Mouse (Mus musculus) ovary, postnatal 14 days (tissue): ENCODE results near the gene Srbd1.

Experiments
- DNase-seq: peaks from one replicate; pipeline ENCODE4 v3.0.0; 2022; ENCODE audit warnings: low spot score

Srbd1 gene

GRCm38 (mm10) chr17:86144537-86145078, 367 bp downstream of the Srbd1 start:
- DNase-seq, result no peak

- no peak for DNase-seq
Observed at GRCm38 (mm10) chr17:86135835-86136234, 9.1 kb downstream of the Srbd1 start.

GRCm38 (mm10) chr17:86134461-86134860, 10.5 kb downstream of the Srbd1 start:
- no peak for DNase-seq

DNA sequence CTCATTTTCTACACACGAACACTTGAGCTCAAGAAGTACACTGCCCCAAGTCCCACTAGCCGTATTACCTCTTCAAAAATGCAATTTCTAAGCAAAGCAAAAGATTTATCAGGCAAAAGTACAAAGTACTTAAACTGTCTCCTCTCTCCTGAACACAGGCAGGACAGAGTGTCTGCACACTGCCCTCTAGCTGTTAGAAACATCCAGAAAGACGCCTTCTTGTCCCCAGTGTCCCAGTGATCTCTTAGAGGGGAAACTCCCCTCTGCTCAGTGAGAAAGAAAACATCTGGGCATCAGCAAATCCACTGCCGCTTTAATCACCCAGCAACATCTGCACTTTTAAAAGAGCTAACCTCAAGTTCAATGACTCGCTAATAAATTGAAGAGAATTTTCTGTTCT, 12.4 kb downstream of the Srbd1 start:
- no peak for DNase-seq

DNA sequence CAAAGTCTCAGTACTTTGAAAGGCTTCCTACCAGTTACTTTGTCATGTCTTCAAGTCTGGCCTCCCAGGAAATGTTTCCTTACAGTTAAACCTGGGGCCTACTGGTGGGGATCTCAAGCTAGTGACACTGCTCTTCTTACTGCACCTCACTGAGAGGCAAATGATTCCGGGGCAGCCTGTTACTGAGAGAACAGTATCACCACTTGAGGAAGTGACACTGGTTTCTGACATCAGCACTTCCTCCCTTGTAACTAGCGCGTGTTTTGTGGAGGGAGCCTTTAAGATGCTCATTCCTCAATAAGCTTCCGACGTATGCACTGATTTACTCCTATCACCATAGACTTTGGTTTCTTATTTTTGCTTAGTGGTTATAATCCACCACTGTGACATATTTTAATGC, 16.8 kb downstream of the Srbd1 start:
- DNase-seq, result no peak

- no peak for DNase-seq
Observed at GRCm38 (mm10) chr17:86125908-86126307, 19.1 kb downstream of the Srbd1 start.

DNA sequence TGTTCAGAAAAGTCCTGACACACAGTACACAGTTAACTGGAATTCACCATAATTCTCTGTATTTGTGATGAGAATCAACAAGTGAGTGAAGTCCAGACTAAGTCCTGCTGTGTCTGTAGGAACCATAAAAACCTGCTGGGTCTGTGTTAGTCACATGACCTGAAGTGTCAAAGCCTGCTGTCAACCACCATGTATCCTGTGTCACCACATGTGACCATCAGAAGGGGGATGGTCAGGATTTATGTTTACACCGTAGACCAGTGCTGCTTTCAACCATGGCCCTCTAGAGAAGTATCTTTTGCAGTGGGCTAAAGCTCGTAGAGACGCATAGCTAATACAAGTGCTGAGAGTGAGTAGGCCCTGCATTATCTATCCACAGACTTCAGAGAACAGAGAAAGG, 21.8 kb downstream of the Srbd1 start:
- no peak for DNase-seq

- DNase-seq, result no peak
Observed at GRCm38 (mm10) chr17:86096875-86097274, 48.1 kb downstream of the Srbd1 start.

GRCm38 (mm10) chr17:86093124-86093523, 51.9 kb downstream of the Srbd1 start:
- no peak for DNase-seq

GRCm38 (mm10) chr17:86091631-86092030, 53.3 kb downstream of the Srbd1 start:
- DNase-seq, result no peak

GRCm38 (mm10) chr17:86089893-86090588, 54.9 kb downstream of the Srbd1 start:
- DNase-seq, result no peak

- no peak for DNase-seq
Observed at GRCm38 (mm10) chr17:86087922-86088321, 57.1 kb downstream of the Srbd1 start.

DNA sequence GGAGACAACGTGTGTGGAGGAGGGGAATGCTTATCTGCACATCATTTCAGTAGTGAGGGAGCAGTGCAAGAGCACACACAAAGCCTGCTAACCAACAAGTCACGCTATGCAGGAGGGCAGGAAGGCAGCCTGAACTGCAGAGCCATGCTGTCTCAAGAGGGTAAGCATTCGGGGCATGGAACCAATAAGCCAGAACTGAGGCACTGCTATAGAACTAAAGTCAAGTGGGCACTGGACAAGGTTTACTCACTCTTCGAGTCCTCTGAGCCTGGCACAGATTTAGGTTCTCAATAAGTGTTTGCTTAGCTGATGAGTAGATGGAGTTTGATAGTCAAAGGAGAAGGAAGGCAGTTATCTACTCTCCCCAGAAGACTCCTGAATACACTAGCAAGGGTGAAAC, 58.8 kb downstream of the Srbd1 start:
- no peak for DNase-seq

GRCm38 (mm10) chr17:86083207-86083606, 61.8 kb downstream of the Srbd1 start:
- DNase-seq, result no peak

DNA sequence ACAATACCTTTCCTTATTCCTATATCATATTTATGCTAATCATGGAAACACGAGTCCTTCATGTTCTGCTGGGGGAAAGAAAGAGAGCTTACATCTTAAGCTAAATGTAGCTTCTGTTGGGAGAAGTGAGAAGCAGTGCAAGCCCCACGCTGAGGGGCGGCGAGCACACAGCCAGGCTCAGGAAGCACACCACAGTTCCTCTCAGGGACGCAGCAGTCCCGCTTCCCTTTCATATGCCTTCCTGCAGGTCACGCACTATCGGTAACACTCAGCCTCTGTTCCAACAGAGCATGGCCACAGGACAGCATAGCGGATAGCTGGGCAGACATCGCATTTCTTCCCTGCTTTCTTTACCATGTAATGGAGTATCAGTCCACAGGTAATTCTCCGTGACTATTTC, 66.9 kb downstream of the Srbd1 start:
- no peak for DNase-seq

GRCm38 (mm10) chr17:86067444-86067843, 77.5 kb downstream of the Srbd1 start:
- DNase-seq, result no peak

GRCm38 (mm10) chr17:86065833-86066232, 79.1 kb downstream of the Srbd1 start:
- no peak for DNase-seq

DNA sequence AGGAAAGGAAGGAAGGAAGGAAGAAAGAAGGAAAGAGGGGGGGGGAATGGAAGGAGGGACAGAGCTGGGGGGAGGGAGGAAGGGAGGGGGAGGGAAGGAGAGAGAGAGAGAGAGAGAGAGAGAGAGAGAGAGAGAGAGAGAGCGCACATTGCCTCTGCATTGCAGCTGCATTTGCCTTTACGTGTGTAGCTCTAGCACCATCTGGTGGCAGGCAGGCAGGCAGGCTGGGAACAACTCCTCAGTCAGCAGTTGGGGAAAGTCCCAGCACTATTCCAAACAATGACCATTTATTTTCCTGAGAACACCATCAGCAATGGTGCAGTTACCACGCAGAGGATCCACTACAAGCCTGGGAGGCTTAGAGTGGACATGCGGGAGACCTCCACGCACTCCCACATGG, 81.5 kb downstream of the Srbd1 start:
- DNase-seq, result peak; percentile 52

DNA sequence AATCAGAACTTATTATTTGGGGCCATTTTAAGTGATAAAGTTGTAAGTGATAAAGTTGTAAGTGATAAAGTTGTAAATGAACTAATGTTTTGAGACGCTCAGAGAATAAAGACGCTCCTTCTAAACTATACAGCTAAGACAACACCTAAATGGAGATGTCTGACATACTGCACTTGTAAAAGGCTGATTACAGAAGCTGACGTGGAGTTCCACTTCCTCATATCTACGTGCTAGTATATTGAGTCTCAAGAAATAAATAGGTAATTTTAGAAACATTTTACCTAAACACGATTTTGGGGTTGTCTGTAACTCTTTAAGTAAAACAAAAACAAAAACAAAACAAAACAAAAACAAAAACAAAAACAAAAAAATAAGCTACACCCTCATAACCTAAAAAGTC, 84.1 kb downstream of the Srbd1 start:
- no peak for DNase-seq

GRCm38 (mm10) chr17:86040221-86040984, 104.6 kb downstream of the Srbd1 start:
- no peak for DNase-seq

DNA sequence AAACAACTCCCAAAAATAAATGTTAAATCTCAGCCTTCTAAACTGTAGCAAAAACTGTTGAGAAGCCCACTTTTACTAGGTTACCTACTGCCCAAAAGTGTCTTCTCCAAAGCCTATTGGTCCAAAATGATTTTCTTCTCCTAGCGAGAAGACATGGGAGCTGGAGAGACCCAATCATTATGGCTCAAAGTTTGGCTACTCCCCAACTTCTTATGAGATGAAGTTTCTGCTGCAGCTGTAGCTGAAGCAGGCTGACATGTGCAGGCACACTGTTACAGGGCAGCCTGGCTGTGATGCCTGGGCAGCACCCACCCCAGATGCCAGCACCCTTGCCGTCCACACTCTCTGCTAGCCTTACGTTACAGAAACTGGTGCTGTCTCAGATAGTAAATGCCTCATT, 105.2 kb downstream of the Srbd1 start:
- no peak for DNase-seq

GRCm38 (mm10) chr17:86038211-86038648, 106.7 kb downstream of the Srbd1 start:
- peak; percentile 11 for DNase-seq

GRCm38 (mm10) chr17:86035576-86035975, 109.4 kb downstream of the Srbd1 start:
- no peak for DNase-seq
